Mouse (Mus musculus): ENCODE results near the gene Pla2g4a. TPM values are rescaled to one million over a fixed set of nuclear protein-coding genes. Genes with fewer than 3 reads are reported as not detected.

Pla2g4a gene
- total and polyA plus RNA-seq, 3 experiments, result 6.4 to 14.4 TPM; not detected in 1

GRCm38 (mm10) chr1:149961425-149962303 is 574 bp upstream of the Pla2g4a start (continued):
- TF ChIP-seq ZKSCAN1 (IDR thresholded peaks at IDR 0.05; ENCODE audit: low read depth, low read length) (no peak), ETS1 (IDR thresholded peaks at IDR 0.05; ENCODE audit: low read depth, low read length) (peak; percentile 80), POLR2AphosphoS5 (IDR thresholded peaks at IDR 0.05; ENCODE audit: borderline replicate concordance, low read depth, low read length) (no peak), BHLHE40 (IDR thresholded peaks at IDR 0.05; ENCODE audit: borderline replicate concordance, low read depth, low read length) (0 out of 2 replicates have a peak, but pooled peaks have one; percentile 44), SMC3 (IDR thresholded peaks at IDR 0.05; ENCODE audit: low read depth, low read length) (peak; percentile 10; the same call in 1 of the 2 replicates), HCFC1 (IDR thresholded peaks at IDR 0.05; ENCODE audit: low read depth, low read length) (peak; percentile 53), RAD21 (IDR thresholded peaks at IDR 0.05; ENCODE audit: low read depth, low read length) (no peak), ZNF384 (IDR thresholded peaks at IDR 0.05; ENCODE audit: low read depth, low read length) (peak; percentile 66), CHD1 (IDR thresholded peaks at IDR 0.05; ENCODE audit: low read depth, low read length) (peak; percentile 64; the same call in 1 of the 2 replicates), RCOR1 (IDR thresholded peaks at IDR 0.05; ENCODE audit: low read depth, low read length) (peak; percentile 66; the same call in 1 of the 2 replicates), MAFK (IDR thresholded peaks at IDR 0.05; ENCODE audit: borderline replicate concordance, low read depth, low read length) (no peak), GATA1 (IDR thresholded peaks at IDR 0.05; ENCODE audit: low read depth, low read length) (peak; percentile 55), USF1 (IDR thresholded peaks at IDR 0.05; ENCODE audit: low read depth, low read length) (0 out of 2 replicates have a peak, but pooled peaks have one; percentile 12), NELFE (IDR thresholded peaks at IDR 0.05; ENCODE audit: low read depth, low read length) (no peak), POLR2A (IDR thresholded peaks at IDR 0.05; ENCODE audit: control insufficient read depth in 1 of 2, insufficient read depth in 1 of 2, low read depth in 1 of 2, low read length in 2 of 2, poor library complexity in 1 of 2) (no peak), E2F4 (IDR thresholded peaks at IDR 0.05; ENCODE audit: borderline replicate concordance, low read depth, low read length) (no peak), ZC3H11A (IDR thresholded peaks at IDR 0.05; ENCODE audit: low read depth, low read length) (no peak), MYC (IDR thresholded peaks at IDR 0.05; ENCODE audit: low read depth, low read length) (peak; percentile 41; the same call in 1 of the 2 replicates)

DNA sequence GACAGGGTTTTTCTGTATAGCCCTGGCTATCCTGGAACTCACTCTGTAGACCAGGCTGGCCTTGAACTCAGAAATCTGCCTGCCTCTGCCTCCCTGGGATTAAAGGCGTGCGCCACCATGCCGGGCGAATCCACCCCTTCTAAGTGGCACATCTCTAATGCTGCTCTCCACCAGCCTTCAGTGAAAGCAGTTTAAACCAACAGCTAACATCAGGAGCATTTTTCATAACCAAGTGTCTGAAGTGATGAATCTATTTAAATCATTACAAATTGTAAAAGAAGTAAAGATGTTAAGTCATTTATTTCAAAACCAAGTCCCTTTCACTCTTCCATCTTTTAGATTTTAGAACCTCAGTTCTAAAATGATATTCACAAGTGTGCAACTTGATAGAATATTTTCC is 839 bp downstream of the Pla2g4a start:
- Histone ChIP-seq H3K36me3 (ENCODE audit: control insufficient read depth in 1 of 2, insufficient read depth in 2 of 2, low read length in 2 of 2) (peaks cover 0 to 43% of the 10 kb centered on the region in 2 experiments; a peak in 2 of 4 replicates), H3K27me3 (ENCODE audit: control insufficient read depth in 1 of 2, insufficient read depth in 2 of 2, low read length in 2 of 2) (no peaks in the 10 kb centered on the region), H3K79me2 (ENCODE audit: control insufficient read depth, insufficient read depth, low read length, poor library complexity) (peaks cover 6% of the 10 kb centered on the region), H3K27ac (ENCODE audit: control insufficient read depth, low read depth, low read length) (peak overlapping the region; percentile 100), H3K4me3 (ENCODE audit: control insufficient read depth in 1 of 2, insufficient read depth in 1 of 2, low read depth in 2 of 2, low read length in 2 of 2) (peak overlapping the region; percentile 85 to 99), H3K4me1 (ENCODE audit: control insufficient read depth in 1 of 2, insufficient read depth in 2 of 2, low read length in 2 of 2) (peaks cover 20% of the 10 kb centered on the region in 2 experiments), H3K9ac (ENCODE audit: control insufficient read depth, low read depth, low read length, poor library complexity, severe bottlenecking) (peak overlapping the region; percentile 97), H3K9me3 (replicated peaks; ENCODE audit: insufficient read depth, low read length) (no peaks in the 10 kb centered on the region)
- DNase-seq (ENCODE audit: low read depth, low spot score), result peak; percentile 56
- TF ChIP-seq BHLHE40 (IDR thresholded peaks at IDR 0.05; ENCODE audit: borderline replicate concordance, low read depth, low read length), result no peak
- TF ChIP-seq MXI1 (IDR thresholded peaks at IDR 0.05; ENCODE audit: low read depth, low read length), result no peak
- no peak for TF ChIP-seq MEF2A (IDR thresholded peaks at IDR 0.05; ENCODE audit: extremely low read depth, insufficient replicate concordance, low read depth, low read length, poor library complexity, severe bottlenecking)
- no peak for TF ChIP-seq GABPA (IDR thresholded peaks at IDR 0.05; ENCODE audit: low read depth, low read length)
- no peak for TF ChIP-seq KAT2A (conservative IDR thresholded peaks at IDR 0.05; ENCODE audit: low read depth, low read length)
- TF ChIP-seq POLR2A (IDR thresholded peaks at IDR 0.05; ENCODE audit: control insufficient read depth in 1 of 2, insufficient read depth in 1 of 2, low read depth in 1 of 2, low read length in 2 of 2, poor library complexity in 1 of 2), result no peak
- TF ChIP-seq NRF1 (IDR thresholded peaks at IDR 0.05; ENCODE audit: insufficient read depth, low read depth, low read length, poor library complexity, severe bottlenecking), result no peak
- TF ChIP-seq CHD2 (IDR thresholded peaks at IDR 0.05; ENCODE audit: low read length), result no peak
- no peak for TF ChIP-seq TAL1 (IDR thresholded peaks at IDR 0.05; ENCODE audit: low read length)
- no peak for TF ChIP-seq ELF1 (IDR thresholded peaks at IDR 0.05; ENCODE audit: low read depth, low read length)
- TF ChIP-seq SMC3 (IDR thresholded peaks at IDR 0.05; ENCODE audit: low read depth, low read length), result no peak
- TF ChIP-seq MAZ (IDR thresholded peaks at IDR 0.05; ENCODE audit: low read depth, low read length), result no peak
